Mouse (Mus musculus): Measurements from ENCODE around the gene Ankrd33. TPM values are rescaled to one million over a fixed set of nuclear protein-coding genes. Genes with fewer than 3 reads are reported as not detected.

Ankrd33 gene
- total and polyA plus RNA-seq, 3 experiments = not detected

- H3K4me3 ChIP-seq (ENCODE audit: low read depth, low read length) = no peak within 1 kb of the TSS; the same call in 1 of the 2 replicates
- ATAC-seq (ENCODE audit: extremely low read depth, insufficient number of reproducible peaks, low FRiP score, poor library complexity, severe bottlenecking) = no peak
Observed at GRCm38 (mm10) chr15:101128181-101129089, 12.9 kb downstream of the Ankrd33 start, which contains the start of gene Acvrl1. Acvrl1 (plus strand) TSS chr15:101128522.

GRCm38 (mm10) chr15:101129412-101129811 is 13.9 kb downstream of the Ankrd33 start:
- Histone ChIP-seq H3K4me3 (ENCODE audit: low read depth, low read length) (no peak overlapping the region), H3K9me3 (replicated peaks) (peaks cover 90% of the 10 kb centered on the region), H3K27me3 (ENCODE audit: insufficient read depth, low read length) (no peaks in the 10 kb centered on the region), H3K4me1 (ENCODE audit: insufficient read depth, low read depth, low read length) (no peaks in the 10 kb centered on the region), H3K36me3 (replicated peaks) (no peaks in the 10 kb centered on the region)
- TF ChIP-seq CTCF (IDR thresholded peaks at IDR 0.05; ENCODE audit: low read depth, low read length) (no peak), POLR2AphosphoS5 (IDR thresholded peaks at IDR 0.05; ENCODE audit: insufficient replicate concordance, low read depth, low read length) (no peak), GATA2 (IDR thresholded peaks at IDR 0.05; ENCODE audit: borderline replicate concordance, low read depth, low read length) (no peak), TAL1 (conservative IDR thresholded peaks at IDR 0.05; ENCODE audit: low read depth, low read length) (no peak), GATA1 (IDR thresholded peaks at IDR 0.05; ENCODE audit: borderline replicate concordance, low read length) (no peak)
- ATAC-seq (ENCODE audit: extremely low read depth, insufficient number of reproducible peaks, low FRiP score, poor library complexity, severe bottlenecking) (no peak), DNase-seq (ENCODE audit: low spot score) (no peak)

More at GRCm38 (mm10) chr15:101128181-101129089, 12.9 kb downstream of the Ankrd33 start, which contains the start of gene Acvrl1:
- Histone ChIP-seq H3K36me3 (replicated peaks) (no peaks in the 10 kb centered on the region), H3K4me1 (ENCODE audit: insufficient read depth, low read depth, low read length) (no peaks in the 10 kb centered on the region), H3K27me3 (ENCODE audit: insufficient read depth, low read length) (no peaks in the 10 kb centered on the region), H3K9me3 (replicated peaks) (peaks cover 85% of the 10 kb centered on the region)
- TF ChIP-seq TAL1 (conservative IDR thresholded peaks at IDR 0.05; ENCODE audit: low read depth, low read length) = no peak
- no peak for TF ChIP-seq CTCF (IDR thresholded peaks at IDR 0.05; ENCODE audit: low read depth, low read length)
- no peak for TF ChIP-seq POLR2AphosphoS5 (IDR thresholded peaks at IDR 0.05; ENCODE audit: insufficient replicate concordance, low read depth, low read length)
- TF ChIP-seq GATA1 (IDR thresholded peaks at IDR 0.05; ENCODE audit: borderline replicate concordance, low read length) = no peak
- no peak for TF ChIP-seq GATA2 (IDR thresholded peaks at IDR 0.05; ENCODE audit: borderline replicate concordance, low read depth, low read length)
- DNase-seq (ENCODE audit: low spot score) = no peak

GRCm38 (mm10) chr15:101131498-101131897 is 15.9 kb downstream of the Ankrd33 start:
- H3K36me3 ChIP-seq (replicated peaks) = no peaks in the 10 kb centered on the region
- H3K4me3 ChIP-seq (ENCODE audit: low read depth, low read length) = no peak overlapping the region
- DNase-seq (ENCODE audit: low spot score) (no peak), ATAC-seq (ENCODE audit: extremely low read depth, insufficient number of reproducible peaks, low FRiP score, poor library complexity, severe bottlenecking) (no peak)
- peaks cover 89% of the 10 kb centered on the region for H3K9me3 ChIP-seq (replicated peaks)
- no peak for TF ChIP-seq GATA1 (IDR thresholded peaks at IDR 0.05; ENCODE audit: borderline replicate concordance, low read length)
- H3K4me1 ChIP-seq (ENCODE audit: insufficient read depth, low read depth, low read length) = no peaks in the 10 kb centered on the region
- no peaks in the 10 kb centered on the region; the same call in 1 of the 2 replicates for H3K27me3 ChIP-seq (ENCODE audit: insufficient read depth, low read length)

- no peak for TF ChIP-seq POLR2AphosphoS5 (IDR thresholded peaks at IDR 0.05; ENCODE audit: insufficient replicate concordance, low read depth, low read length)
- no peak for TF ChIP-seq CTCF (IDR thresholded peaks at IDR 0.05; ENCODE audit: low read depth, low read length)
- TF ChIP-seq GATA1 (IDR thresholded peaks at IDR 0.05; ENCODE audit: borderline replicate concordance, low read length) = no peak
- no peak for TF ChIP-seq GATA2 (IDR thresholded peaks at IDR 0.05; ENCODE audit: borderline replicate concordance, low read depth, low read length)
- TF ChIP-seq TAL1 (conservative IDR thresholded peaks at IDR 0.05; ENCODE audit: low read depth, low read length) = no peak
- Histone ChIP-seq H3K9me3 (replicated peaks) (peaks cover 88% of the 10 kb centered on the region), H3K36me3 (replicated peaks) (no peaks in the 10 kb centered on the region), H3K27me3 (ENCODE audit: insufficient read depth, low read length) (no peaks in the 10 kb centered on the region; the same call in 1 of the 2 replicates), H3K4me1 (ENCODE audit: insufficient read depth, low read depth, low read length) (no peaks in the 10 kb centered on the region), H3K4me3 (ENCODE audit: low read depth, low read length) (no peak overlapping the region)
- no peak for ATAC-seq (ENCODE audit: extremely low read depth, insufficient number of reproducible peaks, low FRiP score, poor library complexity, severe bottlenecking)
- DNase-seq (ENCODE audit: low spot score) = no peak
Observed at GRCm38 (mm10) chr15:101132041-101132440, 16.5 kb downstream of the Ankrd33 start.

GRCm38 (mm10) chr15:101132761-101133160 is 17.2 kb downstream of the Ankrd33 start:
- DNase-seq (ENCODE audit: low spot score) = no peak
- H3K4me3 ChIP-seq (ENCODE audit: low read depth, low read length) = no peak overlapping the region
- TF ChIP-seq TAL1 (conservative IDR thresholded peaks at IDR 0.05; ENCODE audit: low read depth, low read length) = no peak
- no peak for TF ChIP-seq GATA1 (IDR thresholded peaks at IDR 0.05; ENCODE audit: borderline replicate concordance, low read length)
- no peak for TF ChIP-seq GATA2 (IDR thresholded peaks at IDR 0.05; ENCODE audit: borderline replicate concordance, low read depth, low read length)
- TF ChIP-seq POLR2AphosphoS5 (IDR thresholded peaks at IDR 0.05; ENCODE audit: insufficient replicate concordance, low read depth, low read length) = no peak
- TF ChIP-seq CTCF (IDR thresholded peaks at IDR 0.05; ENCODE audit: low read depth, low read length) = no peak
- H3K27me3 ChIP-seq (ENCODE audit: insufficient read depth, low read length) = no peaks in the 10 kb centered on the region; the same call in 1 of the 2 replicates
- ATAC-seq (ENCODE audit: extremely low read depth, insufficient number of reproducible peaks, low FRiP score, poor library complexity, severe bottlenecking) = no peak
- H3K4me1 ChIP-seq (ENCODE audit: insufficient read depth, low read depth, low read length) = no peaks in the 10 kb centered on the region
- no peaks in the 10 kb centered on the region for H3K36me3 ChIP-seq (replicated peaks)
- peaks cover 87% of the 10 kb centered on the region for H3K9me3 ChIP-seq (replicated peaks)

GRCm38 (mm10) chr15:101133993-101134704 is 18.6 kb downstream of the Ankrd33 start:
- H3K27me3 ChIP-seq (ENCODE audit: insufficient read depth, low read length) = no peaks in the 10 kb centered on the region; the same call in 1 of the 2 replicates
- peaks cover 79% of the 10 kb centered on the region for H3K9me3 ChIP-seq (replicated peaks)
- no peaks in the 10 kb centered on the region for H3K36me3 ChIP-seq (replicated peaks)
- no peak overlapping the region; the same call in 1 of the 2 replicates for H3K4me3 ChIP-seq (ENCODE audit: low read depth, low read length)
- no peaks in the 10 kb centered on the region for H3K4me1 ChIP-seq (ENCODE audit: insufficient read depth, low read depth, low read length)
- TF ChIP-seq TAL1 (conservative IDR thresholded peaks at IDR 0.05; ENCODE audit: low read depth, low read length) (no peak), POLR2AphosphoS5 (IDR thresholded peaks at IDR 0.05; ENCODE audit: insufficient replicate concordance, low read depth, low read length) (no peak), GATA1 (IDR thresholded peaks at IDR 0.05; ENCODE audit: borderline replicate concordance, low read length) (no peak), GATA2 (IDR thresholded peaks at IDR 0.05; ENCODE audit: borderline replicate concordance, low read depth, low read length) (no peak), CTCF (IDR thresholded peaks at IDR 0.05; ENCODE audit: low read depth, low read length) (no peak)
- DNase-seq (ENCODE audit: low spot score) (no peak), ATAC-seq (ENCODE audit: extremely low read depth, insufficient number of reproducible peaks, low FRiP score, poor library complexity, severe bottlenecking) (no peak)

All from G1E (cell line).